Mouse (Mus musculus) MEL (cell line): ENCODE measurements at regions not wholly inside any gene's neighbourhood (a gene's known extent, or its start where the extent isn't known, plus 50 kb on each side); places are given as distances from the start of the nearest gene placed in this dataset.

Experiments
- CTCF ChIP-seq, 3 experiments: IDR thresholded peaks in 2 of 3; conservative IDR thresholded peaks in 1 of 3; 2 replicates each; pipeline ENCODE4 v1.5.1; 2011 to 2012; ENCODE audit warnings: low read length in 3 of 3, low read depth in 2 of 3, mild to moderate bottlenecking in 2 of 3, improper control_type of control experiment in 1 of 3, inconsistent platforms in 1 of 3, mixed read lengths in 1 of 3, moderate library complexity in 1 of 3; ENCODE audit not compliant: control insufficient read depth in 1 of 3, insufficient read depth in 1 of 3, poor library complexity in 1 of 3, severe bottlenecking in 1 of 3
- EP300 ChIP-seq, 2 experiments: IDR thresholded peaks; 2 replicates each; pipeline ENCODE4 v1.6.1; 2011; ENCODE audit warnings: improper control_type of control experiment in 2 of 2, low read length in 2 of 2, low read depth in 1 of 2, mild to moderate bottlenecking in 1 of 2
- MXI1 ChIP-seq: IDR thresholded peaks from 2 replicates; pipeline ENCODE4 v1.6.1; 2011; ENCODE audit warnings: mild to moderate bottlenecking, low read depth, low read length, improper control_type of control experiment

DNA sequence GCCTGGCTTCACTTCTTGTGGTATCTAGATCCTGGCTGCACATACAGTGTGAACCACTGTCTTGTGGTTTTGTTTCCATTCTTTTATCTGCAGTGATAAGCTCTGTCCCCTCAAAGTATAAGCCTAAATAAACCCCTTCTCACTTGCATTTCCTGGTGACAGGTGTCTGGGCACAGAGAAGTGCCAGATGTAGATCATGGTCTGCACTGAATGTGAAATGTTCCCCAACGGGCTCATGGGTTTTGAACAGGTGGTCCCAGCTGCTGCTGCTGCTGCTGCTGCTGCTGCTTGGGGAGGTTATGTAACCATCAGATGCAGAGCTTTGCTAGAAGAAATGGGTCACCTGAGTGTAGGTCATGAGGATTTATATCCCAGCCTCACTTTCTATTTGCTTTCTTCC is 259.3 kb upstream of the Tgfbr2 start:
- TF ChIP-seq MXI1 = no peak
- TF ChIP-seq CTCF (IDR thresholded peaks at IDR 0.05 in 2 of 3, conservative IDR thresholded peaks at IDR 0.05 in 1 of 3; ENCODE audit: control insufficient read depth in 1 of 3, insufficient read depth in 1 of 3, low read depth in 2 of 3, low read length in 3 of 3, poor library complexity in 1 of 3, severe bottlenecking in 1 of 3) = no peak
- no peak for TF ChIP-seq EP300 (IDR thresholded peaks at IDR 0.05; ENCODE audit: low read depth in 1 of 2, low read length in 2 of 2)
